In the genomic region with DNA sequence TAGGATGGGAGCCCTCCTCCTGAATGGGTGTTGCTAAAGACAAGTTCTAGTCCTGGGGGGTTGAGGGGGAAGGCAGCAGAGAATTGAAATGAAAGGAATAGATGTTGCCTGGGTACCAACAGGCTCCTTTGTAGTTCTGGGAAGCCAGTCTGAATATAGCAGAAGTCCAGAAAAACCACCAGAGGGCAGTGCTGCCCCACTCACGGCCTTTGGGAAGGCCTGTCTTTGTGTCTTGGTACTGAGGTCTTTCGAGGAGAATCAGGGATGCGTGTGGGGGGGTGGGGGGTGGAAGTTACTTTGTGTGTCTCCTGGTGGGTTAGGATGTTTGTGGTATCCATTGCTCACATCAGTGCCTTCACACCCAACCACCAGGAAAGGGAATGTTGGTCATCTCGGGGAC, we compare ENCODE assay signal across 8 mouse cellular contexts. TPM values are rescaled to one million over a fixed set of nuclear protein-coding genes. Genes with fewer than 3 reads are reported as not detected.
A peak's percentile ranks its signal among the peaks of the same experiment; 100 is the strongest.
DNase-seq lines count a peak whose midpoint lies in the region; ATAC-seq and TF ChIP-seq lines count a peak whose summit lies in the region.

No protein-coding gene starts in this region.

- H3K36me3 ChIP-seq in forebrain, embryonic 13.5 days (ENCODE audit: poor library complexity, severe bottlenecking): no peaks in the 10 kb centered on the region
- no peaks in the 10 kb centered on the region for H3K36me3 ChIP-seq in lung, embryonic 14.5 days (ENCODE audit: insufficient read depth)

- H3K27me3 ChIP-seq in forebrain, embryonic 13.5 days: peaks cover 28% of the 10 kb centered on the region
- peaks cover 9% of the 10 kb centered on the region for H3K27me3 ChIP-seq in lung, embryonic 14.5 days (ENCODE audit: insufficient read depth, low read length)

- no peaks in the 10 kb centered on the region for H3K9me3 ChIP-seq in forebrain, embryonic 13.5 days (replicated peaks)
- H3K9me3 ChIP-seq in lung, embryonic 14.5 days (ENCODE audit: low read depth, low read length): no peaks in the 10 kb centered on the region

- no peak overlapping the region for H3K27ac ChIP-seq in forebrain, embryonic 13.5 days
- H3K27ac ChIP-seq in lung, embryonic 14.5 days (ENCODE audit: low read depth): no peak overlapping the region

- TF ChIP-seq CTCF in lung, embryonic 14.5 days (IDR thresholded peaks at IDR 0.05; ENCODE audit: low read depth): peak; percentile 85

- peak; percentile 15 for DNase-seq in 3134 (ENCODE audit: extremely low read depth, insufficient read length, low spot score)
- DNase-seq in CD8-positive naive resting alpha-beta T cell, adult 2 months (ENCODE audit: low read depth in 2 of 2, low spot score in 2 of 2): peak; percentile 16 to 24
- peak; percentile 33 for DNase-seq in c-Kit-positive CD71-positive TER-119-negative erythroid progenitor cells, embryonic 14.5 days (ENCODE audit: low read depth)
- peak; percentile 91 for DNase-seq in lung, embryonic 14.5 days
- peak; percentile 50 for DNase-seq in retina, adult 2 months (ENCODE audit: low read depth, low spot score)
- DNase-seq in thymus, postnatal 4 days: peak; percentile 80

- WGBS in forebrain, embryonic 13.5 days: 18% methylated on average over 4 of the region's 4 CpGs
- WGBS in lung, embryonic 14.5 days: 23% methylated on average over 4 of the region's 4 CpGs

- ATAC-seq in forebrain, embryonic 13.5 days: peak; percentile 46
- ATAC-seq in inflammation-experienced regulatory T-cells, adult 6 months: peak; percentile 61
- peak; percentile 41 for ATAC-seq in lung, embryonic 14.5 days (ENCODE audit: insufficient read depth)

- H3K4me3 ChIP-seq in forebrain, embryonic 13.5 days: no peak overlapping the region
- H3K4me3 ChIP-seq in lung, embryonic 14.5 days (ENCODE audit: low read depth, low read length): no peak overlapping the region

- H3K4me2 ChIP-seq in forebrain, embryonic 13.5 days: no peak overlapping the region
- no peak overlapping the region for H3K4me2 ChIP-seq in lung, embryonic 14.5 days

- peaks cover 20% of the 10 kb centered on the region for H3K4me1 ChIP-seq in forebrain, embryonic 13.5 days
- H3K4me1 ChIP-seq in lung, embryonic 14.5 days (ENCODE audit: insufficient read depth): no peaks in the 10 kb centered on the region; the same call in 1 of the 2 replicates

- no peak overlapping the region for H3K9ac ChIP-seq in forebrain, embryonic 13.5 days
- H3K9ac ChIP-seq in lung, embryonic 14.5 days: no peak overlapping the region

RNA-seq across cellular contexts. Expression of a gene that starts 29.7 kb away (rescaled TPM):
- 1.8 and 2.2 TPM in 2 replicates for polyA plus RNA-seq in forebrain, embryonic 13.5 days (2015; fragmentation: Nextera tagmentation; extraction: Ambion mirVana)
- polyA plus RNA-seq in inflammation-experienced regulatory T-cells, adult 6 months (2017; shearing (Covaris generic)): not detected
- 1.2 TPM in 2 replicates for polyA plus RNA-seq in lung, embryonic 14.5 days (2014; fragmentation: Nextera tagmentation; extraction: Ambion mirVana)

RNA-seq across cellular contexts. Expression of a gene that starts 39.8 kb away (rescaled TPM):
- 222 and 237 TPM in 2 replicates for polyA plus RNA-seq in forebrain, embryonic 13.5 days (2015; fragmentation: Nextera tagmentation; extraction: Ambion mirVana)
- polyA plus RNA-seq in inflammation-experienced regulatory T-cells, adult 6 months (2017; shearing (Covaris generic)): 100 to 1,000 TPM; 164 to 233 (median 170) TPM
- polyA plus RNA-seq in lung, embryonic 14.5 days (2014; fragmentation: Nextera tagmentation; extraction: Ambion mirVana): 247 TPM in 2 replicates

RNA-seq across cellular contexts. Expression of a gene that starts 39.9 kb away (rescaled TPM):
- polyA plus RNA-seq in forebrain, embryonic 13.5 days (2015; fragmentation: Nextera tagmentation; extraction: Ambion mirVana): 2.0 and 4.1 TPM in 2 replicates
- not detected for polyA plus RNA-seq in inflammation-experienced regulatory T-cells, adult 6 months (2017; shearing (Covaris generic))
- 0.54 and 1.0 TPM in 2 replicates for polyA plus RNA-seq in lung, embryonic 14.5 days (2014; fragmentation: Nextera tagmentation; extraction: Ambion mirVana)

Comparison
In these comparisons a context has a peak if more than half of its experiments do, and no peak if none do; other contexts are left out.
1. DNase-seq: peak in every context shown above with its lines; median percentile 91 in lung, embryonic 14.5 days; 80 in thymus, postnatal 4 days; 50 in retina, adult 2 months; 33 in c-Kit-positive CD71-positive TER-119-negative erythroid progenitor cells, embryonic 14.5 days; 20 in CD8-positive naive resting alpha-beta T cell, adult 2 months; 15 in 3134.